Mouse (Mus musculus): ENCODE data around the gene Limd2. TPM values are rescaled to one million over a fixed set of nuclear protein-coding genes. Genes with fewer than 3 reads are reported as not detected.

Limd2 gene
- polyA plus RNA-seq, 1 experiment from 2014 or later: 229 TPM

DNA sequence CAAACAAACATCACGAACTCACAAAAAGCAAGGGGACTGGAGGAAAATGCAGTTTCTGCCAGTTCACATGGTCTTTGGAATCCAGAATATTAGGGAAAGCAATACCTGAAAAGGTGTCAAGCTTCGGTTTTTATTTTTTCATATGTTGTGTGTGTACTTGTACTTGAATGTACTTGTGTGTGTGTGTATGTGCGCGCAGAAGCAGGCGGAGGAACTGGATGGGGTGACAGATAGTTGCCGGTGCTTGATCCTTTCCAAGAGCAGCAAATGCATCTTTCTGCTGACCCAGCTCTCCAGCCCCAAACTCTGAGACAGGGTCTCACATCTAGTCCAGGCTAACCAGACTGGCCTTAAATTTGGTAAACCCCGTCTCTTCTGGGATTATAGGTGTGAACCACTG is 34.2 kb upstream of the Limd2 start:
- no peak overlapping the region for H3K4me2 ChIP-seq
- H3K27me3 ChIP-seq (ENCODE audit: insufficient read depth, low read length): no peaks in the 10 kb centered on the region
- H3K4me3 ChIP-seq (ENCODE audit: low read depth, low read length): no peak overlapping the region
- 0 out of 2 replicates have a peak, but pooled peaks cover 5% of the 10 kb centered on the region for H3K4me1 ChIP-seq (ENCODE audit: insufficient read depth)
- 86% methylated on average over 7 of the region's 7 CpGs for WGBS
- no peaks in the 10 kb centered on the region for H3K9me3 ChIP-seq (ENCODE audit: low read depth, low read length)
- H3K36me3 ChIP-seq (ENCODE audit: insufficient read depth): peaks cover 33% of the 10 kb centered on the region
- H3K27ac ChIP-seq (ENCODE audit: low read depth): peak overlapping the region; percentile 33; the same call in 1 of the 2 replicates
- ATAC-seq (ENCODE audit: insufficient read depth) (no peak), DNase-seq (no peak)
- H3K9ac ChIP-seq: no peak overlapping the region
- no peak for TF ChIP-seq CTCF (IDR thresholded peaks at IDR 0.05; ENCODE audit: low read depth)

DNA sequence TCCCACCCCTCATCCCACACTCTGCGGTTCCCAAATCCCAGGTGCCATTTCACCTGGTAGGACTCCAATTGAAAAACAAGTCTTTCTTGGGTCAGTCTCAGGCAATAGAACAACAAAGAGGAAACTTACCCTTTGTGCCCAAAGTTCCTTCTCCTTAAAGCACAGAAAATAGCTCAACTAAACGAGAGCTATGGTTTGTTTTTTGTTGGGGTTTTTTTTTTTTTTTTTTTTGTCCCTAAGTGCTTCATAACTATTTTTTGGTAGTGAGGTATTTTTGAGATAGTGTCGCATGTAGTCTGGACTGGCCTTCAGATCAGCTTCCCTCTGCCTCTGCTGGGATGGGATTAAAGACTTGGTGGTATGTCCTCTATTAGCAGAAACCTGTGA is 33.5 kb upstream of the Limd2 start:
- Histone ChIP-seq H3K36me3 (ENCODE audit: insufficient read depth) (peaks cover 28% of the 10 kb centered on the region), H3K27me3 (ENCODE audit: insufficient read depth, low read length) (no peaks in the 10 kb centered on the region), H3K4me3 (ENCODE audit: low read depth, low read length) (peak overlapping the region; percentile 55), H3K27ac (ENCODE audit: low read depth) (peak overlapping the region; percentile 79), H3K4me1 (ENCODE audit: insufficient read depth) (0 out of 2 replicates have a peak, but pooled peaks cover 5% of the 10 kb centered on the region), H3K9ac (peak overlapping the region; percentile 62), H3K4me2 (peak overlapping the region; percentile 75), H3K9me3 (ENCODE audit: low read depth, low read length) (no peaks in the 10 kb centered on the region)
- DNase-seq (no peak), ATAC-seq (ENCODE audit: insufficient read depth) (no peak)
- WGBS: 28% methylated on average over 3 of the region's 3 CpGs
- TF ChIP-seq CTCF (IDR thresholded peaks at IDR 0.05; ENCODE audit: low read depth): no peak

GRCm38 (mm10) chr11:106193371-106194154 is 32.9 kb upstream of the Limd2 start:
- no peaks in the 10 kb centered on the region for H3K9me3 ChIP-seq (ENCODE audit: low read depth, low read length)
- DNase-seq (peak; percentile 98), ATAC-seq (ENCODE audit: insufficient read depth) (peak; percentile 97)
- under 1% methylated on average over 41 of the region's 44 CpGs for WGBS
- peak overlapping the region; percentile 75 for H3K4me2 ChIP-seq
- H3K4me1 ChIP-seq (ENCODE audit: insufficient read depth): 0 out of 2 replicates have a peak, but pooled peaks cover 5% of the 10 kb centered on the region
- peak overlapping the region; percentile 79 for H3K27ac ChIP-seq (ENCODE audit: low read depth)
- peaks cover 23% of the 10 kb centered on the region for H3K36me3 ChIP-seq (ENCODE audit: insufficient read depth)
- peak overlapping the region; percentile 62 for H3K9ac ChIP-seq
- peak overlapping the region; percentile 55 for H3K4me3 ChIP-seq (ENCODE audit: low read depth, low read length)
- no peak for TF ChIP-seq CTCF (IDR thresholded peaks at IDR 0.05; ENCODE audit: low read depth)
- no peaks in the 10 kb centered on the region for H3K27me3 ChIP-seq (ENCODE audit: insufficient read depth, low read length)

DNA sequence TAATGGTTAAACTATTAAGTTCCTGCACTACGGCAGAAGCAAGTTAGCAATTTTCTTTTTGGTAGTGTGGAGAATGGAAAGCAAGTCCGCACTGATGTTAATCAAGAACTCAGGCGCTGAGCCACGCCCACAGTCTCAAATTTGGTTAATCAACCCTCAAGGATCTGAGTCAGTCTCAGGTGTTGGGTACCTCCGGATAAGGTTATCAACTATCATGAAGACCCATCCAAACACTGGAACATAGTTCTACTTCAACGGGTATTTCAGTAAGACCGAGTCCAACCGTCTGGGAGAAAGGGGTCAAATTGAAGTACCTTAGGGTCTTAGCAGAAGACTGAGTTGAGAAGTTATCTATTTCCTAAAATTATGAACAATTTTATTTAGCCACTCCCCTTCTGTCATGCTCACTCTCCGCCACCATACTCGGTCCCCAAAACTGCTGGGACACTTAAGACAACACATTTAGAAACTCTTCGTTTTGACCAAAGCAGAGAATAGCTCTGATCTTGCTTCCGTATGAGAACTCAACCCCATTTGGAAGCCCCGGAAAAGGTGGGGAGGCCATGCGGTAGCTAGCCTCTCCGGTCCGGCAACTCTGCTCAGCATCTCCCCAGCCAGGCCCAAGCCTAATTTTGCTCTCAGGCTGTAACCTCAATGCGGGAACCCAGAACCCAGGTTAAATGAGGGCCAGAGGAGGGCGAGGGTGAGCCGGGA is 32.2 kb upstream of the Limd2 start:
- Histone ChIP-seq H3K4me2 (peak overlapping the region; percentile 75), H3K4me1 (ENCODE audit: insufficient read depth) (0 out of 2 replicates have a peak, but pooled peaks cover 5% of the 10 kb centered on the region), H3K36me3 (ENCODE audit: insufficient read depth) (peaks cover 15% of the 10 kb centered on the region), H3K9ac (peak overlapping the region; percentile 57), H3K27ac (ENCODE audit: low read depth) (peak overlapping the region; percentile 73), H3K9me3 (ENCODE audit: low read depth, low read length) (no peaks in the 10 kb centered on the region), H3K4me3 (ENCODE audit: low read depth, low read length) (peak overlapping the region; percentile 55), H3K27me3 (ENCODE audit: insufficient read depth, low read length) (no peaks in the 10 kb centered on the region)
- TF ChIP-seq CTCF (IDR thresholded peaks at IDR 0.05; ENCODE audit: low read depth): peak; percentile 44
- 7% methylated on average over 19 of the region's 19 CpGs for WGBS
- DNase-seq: peak; percentile 26
- ATAC-seq (ENCODE audit: insufficient read depth): no peak; the same call in 1 of the 2 replicates

- no peak for TF ChIP-seq CTCF (IDR thresholded peaks at IDR 0.05; ENCODE audit: low read depth)
- no peak overlapping the region for H3K27ac ChIP-seq (ENCODE audit: low read depth)
- H3K36me3 ChIP-seq (ENCODE audit: insufficient read depth): peaks cover 9% of the 10 kb centered on the region; the same call in 1 of the 2 replicates
- WGBS: 76% methylated on average over 5 of the region's 5 CpGs
- no peaks in the 10 kb centered on the region for H3K27me3 ChIP-seq (ENCODE audit: insufficient read depth, low read length)
- ATAC-seq (ENCODE audit: insufficient read depth) (no peak), DNase-seq (no peak)
- peak overlapping the region; percentile 75 for H3K4me2 ChIP-seq
- peak overlapping the region; percentile 55 for H3K4me3 ChIP-seq (ENCODE audit: low read depth, low read length)
- H3K9ac ChIP-seq: no peak overlapping the region
- 0 out of 2 replicates have a peak, but pooled peaks cover 5% of the 10 kb centered on the region for H3K4me1 ChIP-seq (ENCODE audit: insufficient read depth)
- no peaks in the 10 kb centered on the region for H3K9me3 ChIP-seq (ENCODE audit: low read depth, low read length)
Observed at GRCm38 (mm10) chr11:106192241-106192640, 31.6 kb upstream of the Limd2 start.

- Histone ChIP-seq H3K9me3 (ENCODE audit: low read depth, low read length) (no peaks in the 10 kb centered on the region), H3K9ac (no peak overlapping the region), H3K4me2 (no peak overlapping the region), H3K27ac (ENCODE audit: low read depth) (no peak overlapping the region), H3K4me1 (ENCODE audit: insufficient read depth) (0 out of 2 replicates have a peak, but pooled peaks cover 5% of the 10 kb centered on the region), H3K4me3 (ENCODE audit: low read depth, low read length) (no peak overlapping the region), H3K36me3 (ENCODE audit: insufficient read depth) (peaks cover 5% of the 10 kb centered on the region; the same call in 1 of the 2 replicates), H3K27me3 (ENCODE audit: insufficient read depth, low read length) (no peaks in the 10 kb centered on the region)
- WGBS: 95% methylated on average over 3 of the region's 3 CpGs
- ATAC-seq (ENCODE audit: insufficient read depth) (no peak), DNase-seq (no peak)
- no peak for TF ChIP-seq CTCF (IDR thresholded peaks at IDR 0.05; ENCODE audit: low read depth)
Observed at GRCm38 (mm10) chr11:106191716-106192115, 31.1 kb upstream of the Limd2 start.

GRCm38 (mm10) chr11:106187326-106187725 is 26.7 kb upstream of the Limd2 start:
- no peak overlapping the region for H3K4me2 ChIP-seq
- TF ChIP-seq CTCF (IDR thresholded peaks at IDR 0.05; ENCODE audit: low read depth): no peak
- no peak overlapping the region for H3K27ac ChIP-seq (ENCODE audit: low read depth)
- no peaks in the 10 kb centered on the region for H3K27me3 ChIP-seq (ENCODE audit: insufficient read depth, low read length)
- no peak overlapping the region for H3K4me3 ChIP-seq (ENCODE audit: low read depth, low read length)
- DNase-seq: no peak
- H3K9me3 ChIP-seq (ENCODE audit: low read depth, low read length): no peaks in the 10 kb centered on the region
- WGBS: 84% methylated on average over 4 of the region's 4 CpGs
- no peak for ATAC-seq (ENCODE audit: insufficient read depth)
- H3K36me3 ChIP-seq (ENCODE audit: insufficient read depth): peaks cover 7% of the 10 kb centered on the region; the same call in 1 of the 2 replicates
- H3K4me1 ChIP-seq (ENCODE audit: insufficient read depth): no peaks in the 10 kb centered on the region
- no peak overlapping the region for H3K9ac ChIP-seq
